Mouse (Mus musculus) E14TG2a.4 (cell line): ENCODE measurements around the gene Aadat.

Experiments used
- CTCF ChIP-seq: conservative IDR thresholded peaks from 2 replicates; pipeline ENCODE4 v1.5.1; 2014; ENCODE audit warnings: low read length
- NANOG ChIP-seq: IDR thresholded peaks from 2 replicates; pipeline ENCODE4 v1.6.1; 2014; ENCODE audit warnings: borderline replicate concordance, low read length, mixed read lengths
- POU5F1 ChIP-seq: IDR thresholded peaks from 2 replicates; pipeline ENCODE4 v1.6.1; 2014; ENCODE audit warnings: low read length, borderline replicate concordance

GRCm38 (mm10) chr8:60492471-60492870 lies 13.3 kb upstream of the Aadat start:
- no peak for TF ChIP-seq CTCF
- no peak for TF ChIP-seq POU5F1
- TF ChIP-seq NANOG, result no peak
